Mouse (Mus musculus): ENCODE results near the gene B2m.

DNA sequence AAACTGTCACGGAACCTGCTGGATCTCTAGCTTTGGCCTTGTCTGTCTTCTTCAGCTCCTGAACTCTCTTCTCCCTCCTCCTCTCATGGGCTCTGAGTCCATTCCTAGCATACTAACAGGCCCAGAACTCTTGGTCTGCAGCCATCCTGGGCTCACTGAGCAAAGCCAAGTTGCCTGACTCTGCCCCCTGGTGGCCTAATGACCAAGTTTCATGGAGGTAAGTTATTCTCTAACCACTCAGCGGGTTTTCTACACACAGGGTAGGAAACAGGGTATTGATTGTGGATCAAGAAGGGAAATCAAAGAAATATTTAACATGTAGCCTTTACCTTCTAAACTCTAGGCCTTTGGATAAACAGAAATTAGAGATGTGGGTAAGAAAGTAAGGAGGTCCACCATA, 13.2 kb downstream of the B2m start, which contains the start of gene Trim69:
- TF ChIP-seq GATA1 (IDR thresholded peaks at IDR 0.05; ENCODE audit: borderline replicate concordance, low read length) (no peak), FLI1 (IDR thresholded peaks at IDR 0.05; ENCODE audit: low read length) (no peak)

All from megakaryocyte, embryonic 14.5 days (primary cell).